Mouse (Mus musculus) liver, embryonic 12.5 days (tissue): ENCODE measurements around the gene Gm21983. TPM values are rescaled to one million over a fixed set of nuclear protein-coding genes. Genes with fewer than 3 reads are reported as not detected.
A peak's percentile ranks its signal among the peaks of the same experiment; 100 is the strongest.

Experiments
- ATAC-seq: fragments of 200-750 bp; cut with Nextera tagmentation; 2 replicates; pipeline ENCODE4 v1.8.0; 2017; ENCODE audit warnings: moderate number of reproducible peaks, mild to moderate bottlenecking, moderate library complexity
- H3K27ac ChIP-seq: fragments of 300-500 bp; sonication (generic); 2 replicates; pipeline ENCODE4 v1.5.1; 2016; ENCODE audit warnings: mild to moderate bottlenecking
- H3K27me3 ChIP-seq: fragments of 300-500 bp; sonication (generic); replicated peaks from 2 replicates; pipeline ENCODE4 v1.6.1; 2016; ENCODE audit warnings: mild to moderate bottlenecking, moderate library complexity
- H3K36me3 ChIP-seq: fragments of 300-500 bp; sonication (generic); 2 replicates; pipeline ENCODE4 v1.6.1; 2016; ENCODE audit warnings: mild to moderate bottlenecking, moderate library complexity
- H3K4me1 ChIP-seq: fragments of 300-500 bp; sonication (generic); 2 replicates; pipeline ENCODE4 v1.6.1; 2016
- H3K4me2 ChIP-seq: fragments of 300-500 bp; sonication (generic); 2 replicates; pipeline ENCODE4 v1.6.1; 2016; ENCODE audit warnings: mild to moderate bottlenecking, moderate library complexity
- H3K4me3 ChIP-seq: fragments of 300-500 bp; sonication (generic); 2 replicates; pipeline ENCODE4 v1.5.1; 2016; ENCODE audit warnings: mild to moderate bottlenecking, moderate library complexity
- H3K9ac ChIP-seq: fragments of 300-500 bp; sonication (generic); 2 replicates; pipeline ENCODE4 v1.6.1; 2016; ENCODE audit warnings: mild to moderate bottlenecking, moderate library complexity
- H3K9me3 ChIP-seq: fragments of 300-500 bp; sonication (generic); replicated peaks from 2 replicates; pipeline ENCODE4 v1.6.1; 2016; ENCODE audit warnings: mild to moderate bottlenecking, moderate library complexity
- WGBS: fragments of 180-500 bp; shearing (Covaris S2); methylation state at CpG from one replicate; pipeline ENCODE4 v1.1.7; 2016; ENCODE audit not compliant: insufficient replicate concordance; 5-methylcytosine and 5-hydroxymethylcytosine counted together
- polyA plus RNA-seq: library from polyadenylated mRNA; unstranded; fragments of >200 nt; fragmentation: Nextera tagmentation; extraction: Ambion mirVana; gene quantifications from 2 replicates; pipeline ENCODE4 v1.2.1, GENCODE M21; 2016

Gene Gm21983
- polyA plus RNA-seq, 1 experiment from 2014 or later, result not detected

- no peak for ATAC-seq
- H3K36me3 ChIP-seq, result peaks cover 54% of the 10 kb centered on the region
- no peak overlapping the region for H3K4me3 ChIP-seq
- H3K9ac ChIP-seq, result no peak overlapping the region
- 88% methylated on average over 8 of the region's 8 CpGs for WGBS
- no peaks in the 10 kb centered on the region for H3K27me3 ChIP-seq
- H3K4me2 ChIP-seq, result no peak overlapping the region
- H3K4me1 ChIP-seq, result no peaks in the 10 kb centered on the region
- H3K27ac ChIP-seq, result no peak overlapping the region
- no peaks in the 10 kb centered on the region for H3K9me3 ChIP-seq
Measured at GRCm38 (mm10) chr7:27203730-27204449, 23.0 kb upstream of the Gm21983 start.

GRCm38 (mm10) chr7:27198779-27199178 lies 17.9 kb upstream of the Gm21983 start:
- H3K4me3 ChIP-seq, result no peak overlapping the region
- no peak overlapping the region for H3K27ac ChIP-seq
- peaks cover 25% of the 10 kb centered on the region for H3K4me1 ChIP-seq
- no peaks in the 10 kb centered on the region for H3K27me3 ChIP-seq
- H3K4me2 ChIP-seq, result no peak overlapping the region
- ATAC-seq, result no peak
- H3K9ac ChIP-seq, result no peak overlapping the region
- 85% methylated on average over 8 of the region's 8 CpGs for WGBS
- H3K36me3 ChIP-seq, result peaks cover 43% of the 10 kb centered on the region
- no peaks in the 10 kb centered on the region for H3K9me3 ChIP-seq

- no peak overlapping the region for H3K9ac ChIP-seq
- no peak overlapping the region for H3K4me2 ChIP-seq
- H3K4me3 ChIP-seq, result no peak overlapping the region
- no peak for ATAC-seq
- H3K36me3 ChIP-seq, result peaks cover 43% of the 10 kb centered on the region
- peaks cover 30% of the 10 kb centered on the region for H3K4me1 ChIP-seq
- H3K27me3 ChIP-seq, result no peaks in the 10 kb centered on the region
- no peak overlapping the region for H3K27ac ChIP-seq
- H3K9me3 ChIP-seq, result no peaks in the 10 kb centered on the region
Measured at GRCm38 (mm10) chr7:27198355-27198754, 17.5 kb upstream of the Gm21983 start.

GRCm38 (mm10) chr7:27197634-27198033 lies 16.7 kb upstream of the Gm21983 start:
- Histone ChIP-seq H3K4me3 (no peak overlapping the region), H3K9me3 (no peaks in the 10 kb centered on the region)
- WGBS, result 80% methylated on average over 8 of the region's 8 CpGs

GRCm38 (mm10) chr7:27197136-27197535 lies 16.2 kb upstream of the Gm21983 start:
- Histone ChIP-seq H3K4me3 (no peak overlapping the region; the same call in 1 of the 2 replicates), H3K36me3 (peaks cover 44% of the 10 kb centered on the region), H3K27ac (peak overlapping the region; percentile 84; the same call in 1 of the 2 replicates), H3K27me3 (no peaks in the 10 kb centered on the region), H3K4me1 (peaks cover 30% of the 10 kb centered on the region), H3K9me3 (no peaks in the 10 kb centered on the region), H3K4me2 (peak overlapping the region; percentile 87), H3K9ac (no peak overlapping the region; the same call in 1 of the 2 replicates)
- no peak for ATAC-seq
- WGBS, result 43% methylated on average over 3 of the region's 3 CpGs

More at GRCm38 (mm10) chr7:27197634-27198033, 16.7 kb upstream of the Gm21983 start:
- no peaks in the 10 kb centered on the region for H3K27me3 ChIP-seq
- peaks cover 44% of the 10 kb centered on the region for H3K36me3 ChIP-seq
- H3K4me1 ChIP-seq, result peaks cover 30% of the 10 kb centered on the region
- no peak overlapping the region for H3K4me2 ChIP-seq
- no peak overlapping the region for H3K9ac ChIP-seq
- no peak overlapping the region; the same call in 1 of the 2 replicates for H3K27ac ChIP-seq
- ATAC-seq, result no peak

- Histone ChIP-seq H3K4me3 (peak within 1 kb of the TSS; percentile 83), H3K9me3 (no peaks in the 10 kb centered on the region), H3K9ac (peak within 1 kb of the TSS; percentile 86), H3K4me2 (peak within 1 kb of the TSS; percentile 87), H3K36me3 (peaks cover 48% of the 10 kb centered on the region), H3K4me1 (peaks cover 30% of the 10 kb centered on the region), H3K27me3 (no peaks in the 10 kb centered on the region), H3K27ac (peak within 1 kb of the TSS; percentile 97)
- ATAC-seq, result peak; percentile 97
- under 1% methylated on average over 64 of the region's 64 CpGs for WGBS
Measured at GRCm38 (mm10) chr7:27195681-27196611, 15.1 kb upstream of the Gm21983 start, which contains the start of the genes BC024978 and Snrpa. TSS of gene BC024978 (plus strand) at chr7:27195781. TSS of gene Snrpa (minus strand) at chr7:27196271.

GRCm38 (mm10) chr7:27193731-27194130 lies 12.8 kb upstream of the Gm21983 start:
- H3K4me2 ChIP-seq, result peak overlapping the region; percentile 25; the same call in 1 of the 2 replicates
- H3K4me1 ChIP-seq, result peaks cover 30% of the 10 kb centered on the region
- H3K27ac ChIP-seq, result no peak overlapping the region
- H3K9ac ChIP-seq, result peak overlapping the region; percentile 10
- no peak for ATAC-seq
- H3K36me3 ChIP-seq, result peaks cover 65% of the 10 kb centered on the region
- H3K4me3 ChIP-seq, result no peak overlapping the region
- H3K27me3 ChIP-seq, result no peaks in the 10 kb centered on the region
- 72% methylated on average over 4 of the region's 4 CpGs for WGBS
- no peaks in the 10 kb centered on the region for H3K9me3 ChIP-seq

- H3K36me3 ChIP-seq, result peaks cover 69% of the 10 kb centered on the region
- WGBS, result 83% methylated on average over 5 of the region's 5 CpGs
- no peaks in the 10 kb centered on the region for H3K27me3 ChIP-seq
- H3K9ac ChIP-seq, result no peak overlapping the region
- H3K9me3 ChIP-seq, result no peaks in the 10 kb centered on the region
- H3K4me2 ChIP-seq, result no peak overlapping the region
- H3K4me3 ChIP-seq, result no peak overlapping the region
- H3K27ac ChIP-seq, result no peak overlapping the region
- no peak for ATAC-seq
- peaks cover 30% of the 10 kb centered on the region for H3K4me1 ChIP-seq
Measured at GRCm38 (mm10) chr7:27192434-27192833, 11.5 kb upstream of the Gm21983 start.

- H3K4me2 ChIP-seq, result no peak overlapping the region
- WGBS, result 91% methylated on average over 10 of the region's 10 CpGs
- peaks cover 97% of the 10 kb centered on the region for H3K36me3 ChIP-seq
- ATAC-seq, result peak; percentile 15; the same call in 1 of the 2 replicates
- no peaks in the 10 kb centered on the region for H3K27me3 ChIP-seq
- no peak overlapping the region for H3K9ac ChIP-seq
- peaks cover 9% of the 10 kb centered on the region for H3K4me1 ChIP-seq
- no peaks in the 10 kb centered on the region for H3K9me3 ChIP-seq
- no peak overlapping the region for H3K27ac ChIP-seq
- H3K4me3 ChIP-seq, result no peak overlapping the region
Measured at GRCm38 (mm10) chr7:27189271-27189931, 8.5 kb upstream of the Gm21983 start.

- Histone ChIP-seq H3K27me3 (no peaks in the 10 kb centered on the region), H3K9me3 (no peaks in the 10 kb centered on the region), H3K4me2 (no peak overlapping the region), H3K4me1 (no peaks in the 10 kb centered on the region), H3K27ac (no peak overlapping the region), H3K9ac (no peak overlapping the region), H3K4me3 (no peak overlapping the region), H3K36me3 (peaks cover 83% of the 10 kb centered on the region)
- no peak for ATAC-seq
- 67% methylated on average over 5 of the region's 5 CpGs for WGBS
Measured at GRCm38 (mm10) chr7:27185986-27186385, 5.1 kb upstream of the Gm21983 start.

- ATAC-seq, result no peak
- Histone ChIP-seq H3K27me3 (no peaks in the 10 kb centered on the region), H3K4me1 (peaks cover 5% of the 10 kb centered on the region), H3K27ac (no peak overlapping the region), H3K4me3 (no peak overlapping the region), H3K9ac (no peak overlapping the region), H3K4me2 (no peak overlapping the region), H3K9me3 (no peaks in the 10 kb centered on the region), H3K36me3 (peaks cover 72% of the 10 kb centered on the region)
- 25% methylated on average over 3 of the region's 3 CpGs for WGBS
Measured at GRCm38 (mm10) chr7:27184964-27185363, 4.1 kb upstream of the Gm21983 start.
